Mouse (Mus musculus) urinary bladder, postnatal 14 days (tissue): ENCODE results near the gene Kyat3.
"Not testable (repeated sequence)": the region's sequence is repeated elsewhere in the genome, so short reads cannot be mapped to it uniquely, and the experiment has no call there.

Source experiments
- DNase-seq: peaks from one replicate; pipeline ENCODE4 v3.0.0; 2021; ENCODE audit warnings: low spot score

The Kyat3 gene

DNA sequence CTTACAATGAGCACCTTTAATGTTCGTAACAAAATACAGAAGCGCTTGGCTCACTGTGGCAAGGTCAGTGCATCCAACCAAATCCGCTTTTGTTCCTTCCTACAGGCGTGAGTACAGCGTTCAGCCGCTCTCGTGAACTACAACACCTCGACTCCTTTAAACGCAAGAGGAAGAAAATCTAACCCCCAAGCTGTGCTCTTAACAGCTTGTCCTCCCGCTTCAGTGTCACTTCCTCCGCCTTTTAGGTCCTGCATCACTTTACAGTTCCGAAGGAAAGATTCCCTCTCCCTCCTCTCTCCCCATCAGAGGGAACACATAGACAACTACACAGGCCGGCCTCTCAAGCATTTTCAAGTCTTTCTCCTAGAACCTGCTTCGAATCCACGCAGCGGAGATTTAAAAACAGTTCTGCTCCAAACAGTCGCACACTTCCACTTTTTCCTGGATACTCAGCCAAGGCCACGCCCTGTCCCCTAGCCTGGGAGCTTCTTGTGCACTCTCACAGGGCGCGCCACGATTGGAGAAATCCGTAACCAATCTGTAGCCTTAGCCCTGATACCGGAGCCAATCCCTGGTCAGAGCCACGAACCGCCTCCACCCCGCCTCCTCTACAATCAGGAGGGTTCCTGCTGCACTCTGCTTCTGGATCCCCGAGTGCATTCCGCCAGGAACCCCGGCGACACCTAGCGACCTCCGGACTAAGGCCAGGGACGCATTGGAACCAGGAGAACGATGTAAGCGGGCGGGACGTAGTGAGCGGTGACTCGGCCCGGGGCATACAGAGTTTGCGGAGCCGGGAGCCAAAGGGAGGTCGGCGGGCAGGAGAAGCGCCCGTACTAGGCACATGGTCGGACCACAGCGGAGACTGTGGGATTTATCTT lies at the start of gene Kyat3:
Gene Kyat3, plus strand, starts transcription at position 610 of the 881 bp plus-strand sequence.
- DNase-seq = peak; percentile 93

DNA sequence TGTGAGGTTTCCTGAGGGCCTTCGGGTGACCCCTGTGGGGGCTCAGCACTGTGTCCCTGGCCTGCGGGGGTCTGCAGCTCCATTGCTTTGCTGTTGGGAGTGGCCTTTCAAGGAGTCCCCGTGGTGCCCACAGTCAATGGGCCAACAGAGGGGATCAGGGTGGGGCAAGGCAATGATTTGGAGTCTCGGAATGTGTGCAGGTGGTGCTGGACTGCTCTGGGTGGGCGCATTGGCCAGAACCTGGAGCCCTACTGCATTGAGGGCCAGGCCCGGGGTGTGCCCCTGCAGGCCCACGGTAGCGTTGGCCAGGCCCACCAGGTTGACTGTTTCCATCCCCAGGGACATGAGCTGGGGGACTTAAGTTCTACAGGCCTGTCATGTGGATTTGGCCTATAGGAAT lies 36.1 kb upstream of the Kyat3 start:
- DNase-seq = no peak

DNA sequence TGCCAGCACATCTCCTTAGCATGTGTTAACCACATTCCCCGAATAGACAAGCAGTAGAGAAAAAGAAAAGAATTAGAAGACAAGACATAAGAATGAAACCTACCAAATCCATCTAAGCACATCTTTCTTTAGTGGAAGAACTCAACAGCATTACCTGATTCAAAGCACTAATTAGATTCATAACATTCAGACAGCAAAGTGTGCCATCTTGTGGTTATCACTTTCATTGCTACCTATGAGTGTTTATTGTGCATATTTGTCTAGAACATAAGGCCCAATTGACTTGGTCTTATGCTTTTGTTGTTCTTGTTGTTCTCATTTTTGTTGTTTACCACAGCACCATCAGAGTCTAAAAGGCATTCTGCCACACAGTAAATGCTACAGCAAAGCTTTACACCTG lies 26.2 kb upstream of the Kyat3 start:
- no peak for DNase-seq

- DNase-seq = no peak
Observed at GRCm38 (mm10) chr3:142687939-142688338, 12.9 kb upstream of the Kyat3 start.

DNA sequence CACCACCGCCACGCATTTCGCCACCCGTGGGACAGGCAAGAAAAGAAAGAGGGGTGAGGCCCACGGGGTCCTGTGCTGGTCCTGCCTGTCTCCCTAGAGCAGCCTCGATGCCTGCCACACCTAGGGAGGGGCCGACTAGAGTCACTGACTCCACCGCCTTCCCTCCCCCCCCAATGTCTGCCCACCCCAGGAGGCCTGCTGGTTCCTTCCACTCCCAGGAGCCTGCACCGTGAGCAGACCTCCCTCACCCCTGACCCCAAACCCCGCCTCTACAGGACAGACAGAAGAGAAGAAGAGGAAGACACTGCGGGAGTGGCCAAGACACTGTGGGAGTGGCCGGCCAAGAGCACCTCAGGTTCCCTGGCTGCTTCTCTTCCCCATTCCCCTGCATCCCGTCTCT lies 12.5 kb upstream of the Kyat3 start:
- no peak for DNase-seq

GRCm38 (mm10) chr3:142696517-142696916 lies 4.3 kb upstream of the Kyat3 start:
- DNase-seq = no peak

DNA sequence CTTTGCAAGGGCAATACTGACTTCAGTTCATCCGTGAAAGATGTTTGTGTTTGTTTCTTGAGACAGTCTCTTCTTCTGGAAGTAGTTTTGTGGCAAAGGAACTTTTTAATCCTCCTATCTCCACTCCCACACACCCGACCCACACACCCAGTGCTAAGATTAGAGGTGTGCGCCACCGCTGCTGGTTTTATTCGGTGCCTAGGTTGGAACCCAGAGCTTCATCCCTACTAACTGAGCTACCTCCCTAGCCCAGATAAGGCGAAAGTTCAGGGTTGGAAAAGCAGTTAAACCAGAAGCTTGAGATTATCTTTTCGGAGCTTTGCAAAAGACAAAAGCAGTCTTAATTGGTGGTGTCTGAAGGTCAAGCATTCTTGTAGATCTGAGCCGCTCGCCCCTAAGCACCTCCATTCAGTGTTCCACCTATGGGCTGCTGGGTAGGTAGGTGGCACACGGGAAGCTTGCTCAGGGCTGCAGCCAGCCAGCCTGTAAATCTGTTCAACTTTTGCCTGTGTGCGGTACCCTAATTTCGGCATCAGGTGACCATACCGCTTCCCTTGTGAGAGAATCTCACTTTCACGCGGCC lies 647 bp downstream of the Kyat3 start:
- no peak for DNase-seq

- DNase-seq = no peak
Observed at GRCm38 (mm10) chr3:142706581-142707444, 6.0 kb downstream of the Kyat3 start.

DNA sequence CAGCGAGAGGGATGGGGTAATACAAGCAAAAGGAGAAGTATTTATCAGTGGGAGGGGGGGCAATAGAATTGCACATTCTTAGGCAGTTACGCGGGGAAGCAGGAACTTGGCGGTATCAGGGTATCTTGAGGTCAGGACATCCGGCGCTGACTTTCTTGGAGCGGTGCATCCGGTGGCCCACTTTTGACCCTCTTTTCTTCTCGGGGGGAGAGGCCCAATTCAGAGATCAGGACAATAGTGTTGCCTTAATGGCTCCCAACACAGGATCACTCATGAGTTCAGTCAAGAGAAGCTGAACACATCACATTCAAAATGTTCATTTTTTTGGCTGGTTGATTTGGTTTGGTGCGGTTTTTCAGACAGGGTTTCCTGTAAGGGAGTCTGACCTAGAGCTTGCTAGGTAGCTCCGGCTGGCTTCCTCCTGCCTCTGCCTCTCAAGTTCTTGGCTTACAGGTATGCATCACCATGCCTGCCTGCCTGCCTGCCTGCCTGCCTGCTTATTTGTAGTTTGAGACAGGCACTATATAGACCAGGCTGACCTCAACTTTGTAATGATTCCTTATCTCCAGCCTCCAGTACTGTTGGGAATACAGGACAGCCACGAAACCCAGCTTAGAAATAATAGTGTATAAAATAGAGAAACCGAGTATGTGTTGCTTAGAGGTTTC lies 7.5 kb downstream of the Kyat3 start:
- DNase-seq = not testable (repeated sequence)

DNA sequence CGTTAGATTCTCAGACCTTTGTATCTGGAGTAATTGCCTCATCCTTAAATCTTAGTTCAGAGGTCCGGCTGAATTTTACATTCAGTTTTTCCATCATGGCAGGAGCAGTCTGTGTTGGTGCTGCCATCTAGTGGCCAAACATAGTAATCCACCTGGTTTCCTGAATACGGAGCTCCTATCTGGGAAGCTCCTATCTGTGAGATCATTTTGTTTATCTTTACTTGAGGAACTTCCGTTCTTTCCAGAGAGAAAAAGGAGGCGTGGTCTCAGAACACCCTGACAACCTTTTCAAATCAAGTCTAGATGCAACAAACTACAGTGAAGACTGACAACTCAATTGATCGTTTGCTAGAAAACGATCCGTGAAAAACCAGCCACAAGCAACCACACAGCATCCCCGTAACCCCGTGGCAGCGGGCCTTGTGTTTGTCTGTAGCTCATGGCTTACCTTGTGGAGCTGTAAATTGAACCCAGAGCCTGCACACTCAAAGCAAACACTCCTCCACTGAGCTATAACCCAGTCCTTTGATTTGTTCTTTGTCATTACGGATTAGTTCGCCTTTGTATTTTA lies 8.1 kb downstream of the Kyat3 start:
- DNase-seq = peak; percentile 78

GRCm38 (mm10) chr3:142710360-142711007 lies 9.6 kb downstream of the Kyat3 start:
- peak; percentile 46 for DNase-seq

DNA sequence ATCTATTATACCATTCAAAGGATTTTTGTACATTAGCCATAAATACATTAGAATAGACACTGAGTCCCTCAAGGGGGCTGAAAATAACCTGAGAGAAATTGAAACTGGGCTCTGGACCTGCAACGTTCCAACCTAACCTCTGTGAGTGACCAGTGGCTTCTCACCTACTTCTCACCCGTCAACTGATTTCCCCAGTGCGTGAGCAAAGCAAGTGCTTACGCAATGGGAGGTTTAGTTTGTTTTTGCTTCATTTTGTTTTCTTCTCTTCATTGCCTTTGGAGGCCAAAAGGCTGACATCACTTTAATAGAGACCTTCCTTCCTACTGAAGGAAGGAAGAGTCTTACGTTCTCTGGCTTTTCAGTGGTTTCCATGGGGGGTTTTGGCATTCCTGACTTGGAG lies 10.5 kb downstream of the Kyat3 start:
- no peak for DNase-seq

GRCm38 (mm10) chr3:142712401-142713040 lies 11.7 kb downstream of the Kyat3 start:
- not testable (repeated sequence) for DNase-seq

- DNase-seq = no peak
Observed at GRCm38 (mm10) chr3:142725481-142725880, 24.6 kb downstream of the Kyat3 start.

GRCm38 (mm10) chr3:142725969-142726672 lies 25.3 kb downstream of the Kyat3 start:
- no peak for DNase-seq

DNA sequence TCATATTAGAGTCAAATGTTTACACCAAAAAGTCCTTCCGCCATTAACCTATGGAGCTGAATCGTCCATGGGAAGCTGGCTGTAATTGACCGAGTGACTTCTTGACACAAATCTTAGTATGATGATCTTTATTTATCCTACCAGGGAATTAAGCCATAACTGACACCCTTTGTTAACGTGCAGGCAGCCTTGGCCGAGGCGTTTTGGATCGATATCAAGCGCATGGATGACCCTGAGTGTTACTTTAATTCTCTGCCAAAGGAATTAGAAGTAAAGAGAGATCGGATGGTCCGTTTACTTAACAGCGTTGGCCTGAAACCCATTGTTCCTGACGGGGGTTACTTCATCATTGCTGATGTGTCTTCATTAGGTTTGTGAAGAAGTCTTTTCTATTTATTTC lies 33.4 kb downstream of the Kyat3 start:
- DNase-seq = no peak

DNA sequence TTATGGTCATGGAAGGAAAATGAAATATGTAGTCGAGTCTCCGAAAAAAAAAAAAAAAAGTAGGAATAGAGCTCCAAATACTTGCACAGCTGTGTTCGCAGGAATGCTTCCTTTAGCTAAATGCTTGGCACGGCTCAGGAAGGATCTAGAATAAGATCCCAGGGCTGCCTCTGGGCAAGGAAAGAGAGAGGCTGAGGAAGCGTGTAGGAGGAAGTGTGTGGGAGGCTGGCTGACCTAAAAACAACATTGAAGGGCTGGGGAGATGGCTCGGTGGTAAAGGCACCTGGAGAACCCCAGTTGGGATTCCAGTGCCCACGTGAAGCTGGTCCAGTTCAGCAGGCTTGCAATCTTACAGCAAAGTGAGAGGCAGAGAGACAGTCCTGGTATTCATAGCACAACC lies 40.0 kb downstream of the Kyat3 start:
- DNase-seq = no peak

- DNase-seq = peak; percentile 24
Observed at GRCm38 (mm10) chr3:142743973-142744898, 43.4 kb downstream of the Kyat3 start.

- no peak for DNase-seq
Observed at GRCm38 (mm10) chr3:142745076-142745475, 44.2 kb downstream of the Kyat3 start.
